ENCODE assay signal across 8 mouse cellular contexts in the genomic region with DNA sequence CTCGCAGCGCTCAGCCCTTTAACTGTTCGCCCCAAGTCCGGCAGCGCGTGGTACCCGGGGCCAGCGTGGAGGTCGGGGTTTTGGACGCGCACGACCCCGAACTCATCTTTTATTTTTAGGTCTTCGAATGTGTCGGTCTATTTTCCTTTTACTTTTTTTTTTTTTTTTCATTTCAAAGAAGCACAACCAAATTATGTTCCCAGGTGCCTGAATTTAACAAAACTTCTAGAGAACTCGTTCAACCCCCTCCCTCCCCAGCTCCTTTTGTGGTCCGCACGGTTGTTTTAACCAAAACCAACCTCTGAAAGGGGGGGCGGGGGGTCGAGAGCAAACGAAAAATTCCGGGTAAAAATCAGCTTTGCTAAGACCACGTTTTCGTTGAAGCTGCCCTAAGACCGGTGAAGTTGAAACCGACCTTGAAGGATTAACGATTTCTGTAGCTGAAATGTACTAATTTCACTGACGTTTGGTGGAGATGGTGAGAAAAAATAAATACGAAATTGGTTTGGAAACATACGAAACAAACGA. TPM values are rescaled to one million over a fixed set of nuclear protein-coding genes. Genes with fewer than 3 reads are reported as not detected.
A peak's percentile ranks its signal among the peaks of the same experiment; 100 is the strongest.
DNase-seq lines count a peak whose midpoint lies in the region; ATAC-seq and TF ChIP-seq lines count a peak whose summit lies in the region.

No protein-coding gene starts in this region.

- no peaks in the 10 kb centered on the region for H3K4me1 ChIP-seq in lung, postnatal 0 days (ENCODE audit: insufficient read depth, low read depth, low read length)
- no peaks in the 10 kb centered on the region for H3K4me1 ChIP-seq in embryonic facial prominence, embryonic 11.5 days (ENCODE audit: control insufficient read depth, insufficient read depth, low read length)
- peaks cover 8% of the 10 kb centered on the region; the same call in 1 of the 2 replicates for H3K4me1 ChIP-seq in hindbrain, embryonic 14.5 days (replicated peaks; ENCODE audit: control insufficient read depth, insufficient read depth, low read length)
- H3K4me1 ChIP-seq in midbrain, embryonic 16.5 days (ENCODE audit: control insufficient read depth, insufficient read depth, low read length) = peaks cover 10% of the 10 kb centered on the region

- no peaks in the 10 kb centered on the region for H3K36me3 ChIP-seq in lung, postnatal 0 days (ENCODE audit: insufficient read depth, low read length)
- no peaks in the 10 kb centered on the region for H3K36me3 ChIP-seq in embryonic facial prominence, embryonic 11.5 days (replicated peaks; ENCODE audit: control insufficient read depth, insufficient read depth, low read depth, low read length)
- no peaks in the 10 kb centered on the region for H3K36me3 ChIP-seq in hindbrain, embryonic 14.5 days (replicated peaks; ENCODE audit: control insufficient read depth, insufficient read depth)
- H3K36me3 ChIP-seq in midbrain, embryonic 16.5 days (ENCODE audit: control insufficient read depth, insufficient read depth, low read length) = no peaks in the 10 kb centered on the region

- no peak for TF ChIP-seq CTCF in lung, postnatal 0 days (IDR thresholded peaks at IDR 0.05)

- H3K27ac ChIP-seq in lung, postnatal 0 days (ENCODE audit: low read length) = no peak overlapping the region
- H3K27ac ChIP-seq in embryonic facial prominence, embryonic 11.5 days (replicated peaks; ENCODE audit: low read depth, low read length) = no peak overlapping the region
- H3K27ac ChIP-seq in hindbrain, embryonic 14.5 days = no peak overlapping the region
- no peak overlapping the region for H3K27ac ChIP-seq in midbrain, embryonic 16.5 days (ENCODE audit: low read length)

- H3K27me3 ChIP-seq in lung, postnatal 0 days (replicated peaks; ENCODE audit: insufficient read depth, low read length) = peaks cover 13% of the 10 kb centered on the region; the same call in 1 of the 2 replicates
- no peaks in the 10 kb centered on the region for H3K27me3 ChIP-seq in embryonic facial prominence, embryonic 11.5 days (ENCODE audit: control insufficient read depth, insufficient read depth, low read length)
- H3K27me3 ChIP-seq in hindbrain, embryonic 14.5 days (ENCODE audit: control insufficient read depth, insufficient read depth, low read length) = no peaks in the 10 kb centered on the region
- H3K27me3 ChIP-seq in midbrain, embryonic 16.5 days (ENCODE audit: control insufficient read depth, insufficient read depth, low read depth, low read length) = peaks cover 2% of the 10 kb centered on the region; the same call in 1 of the 2 replicates

- H3K9me3 ChIP-seq in lung, postnatal 0 days (ENCODE audit: low read length) = no peaks in the 10 kb centered on the region
- no peaks in the 10 kb centered on the region for H3K9me3 ChIP-seq in embryonic facial prominence, embryonic 11.5 days (replicated peaks; ENCODE audit: control insufficient read depth, low read length)
- no peaks in the 10 kb centered on the region for H3K9me3 ChIP-seq in hindbrain, embryonic 14.5 days (ENCODE audit: control insufficient read depth, low read length)
- no peaks in the 10 kb centered on the region for H3K9me3 ChIP-seq in midbrain, embryonic 16.5 days (replicated peaks; ENCODE audit: control insufficient read depth, low read length, poor library complexity, severe bottlenecking)

- no peak for DNase-seq in lung, postnatal 0 days (ENCODE audit: low spot score)
- no peak for DNase-seq in lung, postnatal 36 days
- DNase-seq in embryonic facial prominence, embryonic 11.5 days (ENCODE audit: low spot score) = peak; percentile 82
- DNase-seq in hindbrain, embryonic 14.5 days (ENCODE audit: low spot score) = peak; percentile 27
- no peak for DNase-seq in left cerebral cortex, postnatal 25 days (ENCODE audit: low spot score in 2 of 2)
- no peak for DNase-seq in frontal cortex, postnatal 10 days (ENCODE audit: low spot score in 2 of 2)

- under 1% methylated on average over 31 of the region's 31 CpGs for WGBS in lung, postnatal 0 days
- WGBS in embryonic facial prominence, embryonic 11.5 days = 0% methylated on average over 31 of the region's 31 CpGs
- under 1% methylated on average over 31 of the region's 31 CpGs for WGBS in hindbrain, embryonic 14.5 days
- WGBS in midbrain, embryonic 16.5 days = under 1% methylated on average over 31 of the region's 31 CpGs

- peak overlapping the region; percentile 77 for H3K4me2 ChIP-seq in lung, postnatal 0 days (replicated peaks; ENCODE audit: low read depth, low read length)
- peak overlapping the region; percentile 42 for H3K4me2 ChIP-seq in embryonic facial prominence, embryonic 11.5 days (ENCODE audit: low read depth, low read length)
- H3K4me2 ChIP-seq in hindbrain, embryonic 14.5 days (replicated peaks) = peak overlapping the region; percentile 75
- peak overlapping the region; percentile 83 for H3K4me2 ChIP-seq in midbrain, embryonic 16.5 days (ENCODE audit: low read length)

- TF ChIP-seq EP300 in lung, postnatal 0 days (IDR thresholded peaks at IDR 0.05) = no peak

- peak overlapping the region; percentile 48 for H3K4me3 ChIP-seq in lung, postnatal 0 days (ENCODE audit: low read depth, low read length)
- H3K4me3 ChIP-seq in embryonic facial prominence, embryonic 11.5 days (ENCODE audit: low read depth, low read length) = peak overlapping the region; percentile 66
- peak overlapping the region; percentile 44 for H3K4me3 ChIP-seq in hindbrain, embryonic 14.5 days (replicated peaks; ENCODE audit: low read length)
- peak overlapping the region; percentile 55 for H3K4me3 ChIP-seq in midbrain, embryonic 16.5 days (ENCODE audit: low read depth, low read length)

- no peak overlapping the region for H3K9ac ChIP-seq in lung, postnatal 0 days (replicated peaks; ENCODE audit: low read depth)
- H3K9ac ChIP-seq in embryonic facial prominence, embryonic 11.5 days (replicated peaks; ENCODE audit: low read length) = peak overlapping the region; percentile 47
- H3K9ac ChIP-seq in hindbrain, embryonic 14.5 days = 0 out of 2 replicates have a peak overlapping the region, but pooled peaks have one; percentile 28
- H3K9ac ChIP-seq in midbrain, embryonic 16.5 days (ENCODE audit: low read depth, low read length) = no peak overlapping the region

- intact Hi-C loops in left cerebral cortex, postnatal 25 days (cut with DNase I) = loop anchor here (2.0 kb wide), 1 partner anchor 1960 kb away; no protein-coding TSS in a partner anchor

- no peak for ATAC-seq in lung, postnatal 0 days
- ATAC-seq in embryonic facial prominence, embryonic 11.5 days (replicated peaks; ENCODE audit: insufficient number of reproducible peaks, low FRiP score, low TSS enrichment, low read depth) = no peak
- no peak for ATAC-seq in hindbrain, embryonic 14.5 days (ENCODE audit: low FRiP score)
- ATAC-seq in midbrain, embryonic 16.5 days = no peak
- ATAC-seq in granulocyte monocyte progenitor cell, adult 5-6 weeks (replicated peaks; ENCODE audit: poor library complexity, severe bottlenecking) = no peak

RNA-seq across cellular contexts. Expression of a gene that starts 3.6 kb away (rescaled TPM):
- 20.8 and 23.7 TPM in 2 replicates for polyA plus RNA-seq in lung, postnatal 0 days (2015; fragmentation: Nextera tagmentation; extraction: Ambion mirVana)
- 138 and 149 TPM in 2 replicates for polyA plus RNA-seq in embryonic facial prominence, embryonic 11.5 days (2014; fragmentation: Nextera tagmentation; extraction: Ambion mirVana)
- 25.4 and 30.4 TPM in 2 replicates for polyA plus RNA-seq in hindbrain, embryonic 14.5 days (2014; fragmentation: Nextera tagmentation; extraction: Ambion mirVana)
- 17.1 and 24.0 TPM in 2 replicates for polyA plus RNA-seq in midbrain, embryonic 16.5 days (2015; fragmentation: Nextera tagmentation; extraction: Ambion mirVana)
- total RNA-seq in left cerebral cortex, postnatal 25 days (2021) = under 1 TPM in 1 of 2 experiments, not detected in 1; 0.16 TPM
- total RNA-seq in granulocyte monocyte progenitor cell, adult 5-6 weeks (2014; fragmentation: Nextera tagmentation) = 0.26 TPM in 1 of 2 replicates, not detected in the other
- under 0.01 and 0.09 TPM in 2 replicates for total RNA-seq in granulocyte monocyte progenitor cell, adult 5-6 weeks (2017)

RNA-seq across cellular contexts. Expression of a gene that starts 45.5 kb away (rescaled TPM):
- 45.3 and 72.6 TPM in 2 replicates for polyA plus RNA-seq in lung, postnatal 0 days (2015; fragmentation: Nextera tagmentation; extraction: Ambion mirVana)
- polyA plus RNA-seq in embryonic facial prominence, embryonic 11.5 days (2014; fragmentation: Nextera tagmentation; extraction: Ambion mirVana) = 53.3 and 55.5 TPM in 2 replicates
- polyA plus RNA-seq in hindbrain, embryonic 14.5 days (2014; fragmentation: Nextera tagmentation; extraction: Ambion mirVana) = 42.3 and 44.5 TPM in 2 replicates
- 105 and 141 TPM in 2 replicates for polyA plus RNA-seq in midbrain, embryonic 16.5 days (2015; fragmentation: Nextera tagmentation; extraction: Ambion mirVana)
- total RNA-seq in left cerebral cortex, postnatal 25 days (2021) = 10 to 100 TPM; 74.1 to 80.5 TPM
- 171 and 173 TPM in 2 replicates for total RNA-seq in granulocyte monocyte progenitor cell, adult 5-6 weeks (2014; fragmentation: Nextera tagmentation)
- 179 and 205 TPM in 2 replicates for total RNA-seq in granulocyte monocyte progenitor cell, adult 5-6 weeks (2017)

Comparison
In these comparisons a context has a peak if more than half of its experiments do, and no peak if none do; other contexts are left out.
1. DNase-seq: peak in embryonic facial prominence, embryonic 11.5 days (single experiment) and hindbrain, embryonic 14.5 days (single experiment); none in lung, postnatal 0 days (single experiment), lung, postnatal 36 days (single experiment), left cerebral cortex, postnatal 25 days (0 of 2) and frontal cortex, postnatal 10 days (0 of 2).
2. H3K9ac ChIP-seq: peak in embryonic facial prominence, embryonic 11.5 days (single experiment) and hindbrain, embryonic 14.5 days (single experiment); none in lung, postnatal 0 days (single experiment) and midbrain, embryonic 16.5 days (single experiment).
3. Peak in every context shown above with its lines, with median percentiles within 50 percentile points of each other: H3K4me2 ChIP-seq and H3K4me3 ChIP-seq.